Mouse (Mus musculus): ENCODE results near the gene Prkg2. TPM values are rescaled to one million over a fixed set of nuclear protein-coding genes. Genes with fewer than 3 reads are reported as not detected.

The Prkg2 gene
- polyA plus RNA-seq, 1 experiment from 2014 or later: 2.1 TPM

DNA sequence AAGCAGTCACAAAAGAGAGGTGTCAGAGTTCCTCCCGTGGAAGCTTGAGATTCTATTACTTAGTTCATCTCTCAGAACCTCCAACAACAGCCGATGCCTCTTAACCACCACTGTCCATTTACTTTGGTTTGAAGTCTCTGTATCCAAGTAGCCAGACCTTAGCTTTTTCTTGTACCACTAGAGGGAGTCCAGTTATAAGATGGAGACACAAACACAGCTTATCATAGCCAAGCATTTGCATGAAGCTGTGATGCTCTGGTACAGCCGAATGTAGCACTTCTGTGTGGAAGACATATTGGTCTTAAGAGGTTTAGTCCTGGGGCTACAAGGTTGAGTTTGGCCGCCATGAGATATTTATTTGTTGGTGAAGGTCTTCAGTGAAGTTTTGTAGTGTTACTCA is 134.8 kb downstream of the Prkg2 start:
- Histone ChIP-seq H3K36me3 (ENCODE audit: control insufficient read depth, insufficient read depth, low read length) (no peaks in the 10 kb centered on the region), H3K4me1 (replicated peaks; ENCODE audit: control insufficient read depth, insufficient read depth, low read length) (no peaks in the 10 kb centered on the region), H3K27me3 (ENCODE audit: control insufficient read depth, insufficient read depth, low read depth, low read length) (no peaks in the 10 kb centered on the region), H3K9me3 (ENCODE audit: control insufficient read depth, low read length) (peaks cover 2% of the 10 kb centered on the region; the same call in 1 of the 2 replicates), H3K4me3 (ENCODE audit: low read length) (no peak overlapping the region), H3K27ac (ENCODE audit: low read length) (no peak overlapping the region), H3K9ac (ENCODE audit: low read length) (no peak overlapping the region), H3K4me2 (ENCODE audit: low read depth, low read length) (no peak overlapping the region)
- WGBS: 57% methylated on average over 4 of the region's 4 CpGs
- no peak for ATAC-seq (ENCODE audit: low read depth)

DNA sequence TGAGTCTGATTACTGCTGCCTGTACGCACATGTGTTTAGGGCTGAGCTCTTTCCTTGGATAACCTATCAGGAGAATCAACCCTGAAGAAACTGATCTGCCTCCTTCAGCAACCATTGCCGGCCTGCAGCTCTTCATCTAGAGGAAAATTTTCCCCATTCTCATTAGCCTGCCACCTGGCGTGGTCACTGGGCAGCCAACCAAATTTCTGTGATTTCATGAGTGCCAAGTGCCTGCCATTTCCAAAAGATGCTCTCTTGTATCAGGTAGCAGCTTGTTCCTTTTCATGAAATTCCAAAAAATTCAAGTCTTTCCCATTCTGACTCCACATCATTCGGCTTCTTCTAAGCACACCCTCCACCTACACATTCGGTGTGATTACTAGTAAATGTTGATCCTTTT is 136.2 kb downstream of the Prkg2 start:
- Histone ChIP-seq H3K27ac (ENCODE audit: low read length) (no peak overlapping the region), H3K9ac (ENCODE audit: low read length) (no peak overlapping the region), H3K4me1 (replicated peaks; ENCODE audit: control insufficient read depth, insufficient read depth, low read length) (no peaks in the 10 kb centered on the region), H3K4me3 (ENCODE audit: low read length) (no peak overlapping the region), H3K27me3 (ENCODE audit: control insufficient read depth, insufficient read depth, low read depth, low read length) (no peaks in the 10 kb centered on the region), H3K36me3 (ENCODE audit: control insufficient read depth, insufficient read depth, low read length) (no peaks in the 10 kb centered on the region), H3K4me2 (ENCODE audit: low read depth, low read length) (no peak overlapping the region), H3K9me3 (ENCODE audit: control insufficient read depth, low read length) (no peaks in the 10 kb centered on the region)
- ATAC-seq (ENCODE audit: low read depth): no peak
- WGBS: 76% methylated on average over 5 of the region's 5 CpGs

DNA sequence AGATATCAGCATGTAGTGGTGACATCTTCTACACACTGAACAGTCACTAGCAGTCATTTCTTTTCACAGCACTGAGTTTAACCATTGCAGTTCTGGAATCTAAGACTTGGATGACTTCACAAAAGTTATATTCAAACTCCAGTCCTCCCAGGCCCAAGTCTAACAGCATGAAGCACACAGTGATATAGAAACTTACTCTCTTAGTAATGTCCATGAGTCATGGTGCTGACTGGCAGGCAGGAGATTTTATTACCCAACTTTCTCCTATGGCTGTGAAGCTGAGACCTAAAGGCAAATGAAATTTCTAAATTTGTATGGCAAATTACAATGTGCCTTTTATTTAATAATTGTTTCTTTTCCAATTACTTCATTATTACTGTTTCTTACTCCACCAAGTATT is 139.2 kb downstream of the Prkg2 start:
- Histone ChIP-seq H3K4me3 (ENCODE audit: low read length) (no peak overlapping the region), H3K9me3 (ENCODE audit: control insufficient read depth, low read length) (no peaks in the 10 kb centered on the region), H3K36me3 (ENCODE audit: control insufficient read depth, insufficient read depth, low read length) (no peaks in the 10 kb centered on the region), H3K27ac (ENCODE audit: low read length) (no peak overlapping the region), H3K4me2 (ENCODE audit: low read depth, low read length) (no peak overlapping the region), H3K9ac (ENCODE audit: low read length) (no peak overlapping the region), H3K27me3 (ENCODE audit: control insufficient read depth, insufficient read depth, low read depth, low read length) (no peaks in the 10 kb centered on the region), H3K4me1 (replicated peaks; ENCODE audit: control insufficient read depth, insufficient read depth, low read length) (no peaks in the 10 kb centered on the region)
- ATAC-seq (ENCODE audit: low read depth): no peak

DNA sequence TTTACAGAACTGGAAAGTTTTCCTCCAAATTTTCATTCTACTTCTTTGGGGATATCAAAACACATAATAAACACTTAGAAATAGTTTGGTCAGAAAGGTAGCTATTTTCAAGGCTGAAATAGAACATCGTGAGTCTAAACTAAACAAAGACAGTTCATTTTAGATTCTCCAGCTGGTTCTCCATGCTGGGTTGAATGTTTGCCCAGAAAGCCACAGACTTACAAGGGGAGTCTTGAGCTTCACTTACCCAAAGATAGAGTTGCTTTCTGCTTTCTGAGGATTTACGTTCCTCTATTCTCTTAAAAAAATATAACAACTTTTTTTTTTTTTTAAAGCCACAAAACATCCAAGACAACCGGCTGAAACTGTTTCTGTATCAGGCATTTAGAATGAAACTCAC is 142.9 kb downstream of the Prkg2 start:
- WGBS: 56% methylated on average over 3 of the region's 3 CpGs
- no peaks in the 10 kb centered on the region for H3K9me3 ChIP-seq (ENCODE audit: control insufficient read depth, low read length)
- no peak overlapping the region for H3K4me2 ChIP-seq (ENCODE audit: low read depth, low read length)

DNA sequence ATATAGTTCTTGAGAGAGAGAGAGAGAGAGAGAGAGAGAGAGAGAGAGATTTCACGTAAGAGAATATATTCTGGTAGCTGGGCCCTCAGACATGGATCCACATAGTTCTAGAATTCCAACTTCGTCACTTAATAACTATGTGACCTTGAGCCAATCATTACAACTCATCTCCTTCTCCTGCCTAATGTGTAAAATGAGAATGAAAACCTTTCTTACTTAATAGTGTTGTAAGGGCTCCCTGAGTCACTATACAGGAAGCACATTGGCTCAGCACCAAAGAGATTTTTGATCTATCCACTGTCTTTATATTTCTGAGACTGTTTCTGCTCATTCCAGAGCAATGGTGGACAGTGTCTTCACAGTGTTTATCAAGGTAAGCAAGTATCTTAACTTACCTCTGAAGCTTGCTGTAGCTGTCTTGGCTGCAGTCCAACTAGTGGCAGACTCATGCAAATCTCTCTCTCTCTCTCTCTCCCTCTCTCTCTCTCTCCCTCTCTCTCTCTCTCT is 146.6 kb downstream of the Prkg2 start:
- ATAC-seq (ENCODE audit: low read depth): no peak
- no peak overlapping the region for H3K4me3 ChIP-seq (ENCODE audit: low read length)
- H3K4me2 ChIP-seq (ENCODE audit: low read depth, low read length): no peak overlapping the region
- H3K36me3 ChIP-seq (ENCODE audit: control insufficient read depth, insufficient read depth, low read length): no peaks in the 10 kb centered on the region
- H3K4me1 ChIP-seq (replicated peaks; ENCODE audit: control insufficient read depth, insufficient read depth, low read length): no peaks in the 10 kb centered on the region
- no peaks in the 10 kb centered on the region for H3K27me3 ChIP-seq (ENCODE audit: control insufficient read depth, insufficient read depth, low read depth, low read length)
- no peak overlapping the region for H3K9ac ChIP-seq (ENCODE audit: low read length)
- H3K27ac ChIP-seq (ENCODE audit: low read length): no peak overlapping the region
- H3K9me3 ChIP-seq (ENCODE audit: control insufficient read depth, low read length): no peaks in the 10 kb centered on the region
- 76% methylated on average over 2 of the region's 2 CpGs for WGBS

More for the DNA sequence above, 142.9 kb downstream of the Prkg2 start:
- Histone ChIP-seq H3K27ac (ENCODE audit: low read length) (no peak overlapping the region), H3K36me3 (ENCODE audit: control insufficient read depth, insufficient read depth, low read length) (no peaks in the 10 kb centered on the region), H3K27me3 (ENCODE audit: control insufficient read depth, insufficient read depth, low read depth, low read length) (no peaks in the 10 kb centered on the region), H3K4me3 (ENCODE audit: low read length) (no peak overlapping the region), H3K9ac (ENCODE audit: low read length) (no peak overlapping the region), H3K4me1 (replicated peaks; ENCODE audit: control insufficient read depth, insufficient read depth, low read length) (no peaks in the 10 kb centered on the region)
- no peak for ATAC-seq (ENCODE audit: low read depth)

DNA sequence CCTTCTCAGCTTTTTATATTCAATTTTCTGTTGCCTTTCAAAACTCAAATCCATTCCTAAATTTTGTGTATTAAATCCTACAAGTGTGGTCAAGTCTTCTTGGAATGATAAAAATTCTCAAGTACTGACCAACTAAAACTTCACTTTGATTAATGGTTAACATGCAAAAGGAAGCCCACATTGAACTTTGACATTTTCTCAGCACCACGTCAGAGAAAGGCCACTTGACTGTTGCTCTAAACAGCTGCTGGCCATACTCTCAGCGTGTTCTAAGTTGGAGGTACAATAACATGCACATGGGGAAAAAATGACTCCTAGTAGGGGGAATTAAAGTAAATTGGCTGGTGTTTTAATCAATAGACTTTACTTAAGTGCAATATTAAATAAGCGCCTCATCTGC is 155.1 kb downstream of the Prkg2 start:
- Histone ChIP-seq H3K4me2 (ENCODE audit: low read depth, low read length) (no peak overlapping the region), H3K36me3 (ENCODE audit: control insufficient read depth, insufficient read depth, low read length) (no peaks in the 10 kb centered on the region), H3K9ac (ENCODE audit: low read length) (no peak overlapping the region), H3K27me3 (ENCODE audit: control insufficient read depth, insufficient read depth, low read depth, low read length) (no peaks in the 10 kb centered on the region), H3K9me3 (ENCODE audit: control insufficient read depth, low read length) (no peaks in the 10 kb centered on the region), H3K4me3 (ENCODE audit: low read length) (no peak overlapping the region), H3K27ac (ENCODE audit: low read length) (no peak overlapping the region), H3K4me1 (replicated peaks; ENCODE audit: control insufficient read depth, insufficient read depth, low read length) (no peaks in the 10 kb centered on the region)
- no peak for ATAC-seq (ENCODE audit: low read depth)
- WGBS: 47% methylated on average over 3 of the region's 3 CpGs

Other genes starting within 250 kb of the Prkg2 start
- 5.5 and 7.3 TPM in 2 replicates for gene Bmp3, start 182.9 kb downstream of the Prkg2 start, polyA plus RNA-seq (2015; fragmentation: Nextera tagmentation; extraction: Ambion mirVana)

All from lung, embryonic 16.5 days (tissue).